Mouse (Mus musculus): ENCODE measurements around the gene Fbxo42.

Gene Fbxo42

DNA sequence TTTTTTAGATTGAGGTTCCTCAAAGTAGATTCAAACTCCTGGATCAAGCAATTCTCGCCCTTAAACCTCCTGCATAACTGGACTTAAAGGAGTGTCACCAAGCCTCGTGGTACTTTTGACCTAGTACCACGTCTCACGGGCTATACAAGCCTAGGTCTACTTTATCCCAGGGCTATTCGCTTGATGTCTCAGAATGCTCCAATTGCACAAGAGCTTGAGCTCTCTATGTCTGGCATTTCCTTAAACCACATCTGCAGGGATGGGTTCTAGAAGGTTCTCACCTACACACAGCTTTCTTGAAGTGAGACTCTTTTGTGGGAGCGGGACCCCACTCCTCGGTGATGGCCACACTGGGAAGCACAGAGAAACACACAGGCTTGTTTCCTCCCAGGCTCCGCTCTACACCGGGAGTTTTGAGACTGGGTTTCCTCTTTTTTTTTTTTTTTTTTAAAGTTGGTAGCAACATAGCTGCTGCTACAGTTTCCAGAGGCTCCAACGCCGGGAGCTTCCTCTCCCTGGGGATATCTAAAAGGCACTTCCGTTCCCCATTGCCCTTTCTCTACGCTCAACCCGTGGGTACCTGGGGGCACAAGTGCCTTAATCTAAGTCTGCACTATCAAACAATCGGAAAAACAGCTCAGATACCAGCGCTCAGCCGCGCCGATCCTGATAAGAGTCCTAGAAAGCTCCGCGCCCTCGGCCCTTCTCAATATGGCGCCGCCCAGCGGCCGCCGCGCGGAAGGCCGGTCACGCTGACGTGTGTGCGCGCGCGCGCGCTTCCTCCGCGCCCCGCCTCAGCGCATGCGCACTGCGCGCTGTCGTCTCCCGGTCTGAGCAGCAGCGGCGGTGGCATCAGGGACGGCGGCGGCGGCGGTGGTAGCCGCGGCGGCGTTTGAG is at the start of gene Fbxo42:
TSS of gene Fbxo42 (plus strand) at position 802 of the 897 bp plus-strand sequence.
- peak; percentile 95 for DNase-seq

DNA sequence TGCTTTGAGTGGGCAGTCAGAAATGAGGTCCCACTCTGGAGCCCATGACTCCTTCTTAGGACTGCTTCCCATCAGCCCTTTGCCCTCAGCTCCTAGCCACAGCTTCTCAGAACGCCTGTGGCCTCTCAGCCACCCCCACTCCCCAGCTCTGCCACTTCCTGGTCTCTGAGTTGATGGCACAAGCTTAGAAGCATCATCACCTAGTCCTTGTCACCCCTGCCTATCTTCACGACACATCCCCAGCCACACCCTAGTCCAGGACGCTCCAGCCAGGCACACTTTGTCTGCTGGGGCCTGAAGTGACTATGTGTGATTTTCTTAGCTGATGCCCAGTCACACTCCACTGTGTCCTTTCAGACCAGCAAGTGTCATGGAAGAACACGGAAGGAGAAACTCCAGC is 48.8 kb upstream of the Fbxo42 start:
- no peak for DNase-seq

DNA sequence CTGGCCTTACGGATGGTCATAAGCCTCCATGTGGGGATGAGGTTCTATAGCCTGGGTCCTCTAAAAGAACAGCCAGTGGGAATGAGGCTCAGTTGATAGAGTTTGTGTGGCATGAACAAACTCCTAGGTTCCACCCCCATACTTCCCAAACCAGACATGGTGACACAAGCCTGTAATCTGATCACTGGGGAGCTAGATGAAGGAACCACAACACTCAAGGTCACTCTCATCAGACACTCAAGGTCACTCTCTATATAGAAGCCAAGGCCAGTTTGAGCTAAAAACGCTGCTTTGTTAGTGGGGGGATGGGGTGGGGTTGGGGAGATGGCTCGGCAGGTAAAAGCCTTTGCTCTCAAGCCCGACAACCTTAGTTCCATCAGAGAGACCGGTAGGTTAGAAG is 47.8 kb upstream of the Fbxo42 start:
- DNase-seq, result no peak

DNA sequence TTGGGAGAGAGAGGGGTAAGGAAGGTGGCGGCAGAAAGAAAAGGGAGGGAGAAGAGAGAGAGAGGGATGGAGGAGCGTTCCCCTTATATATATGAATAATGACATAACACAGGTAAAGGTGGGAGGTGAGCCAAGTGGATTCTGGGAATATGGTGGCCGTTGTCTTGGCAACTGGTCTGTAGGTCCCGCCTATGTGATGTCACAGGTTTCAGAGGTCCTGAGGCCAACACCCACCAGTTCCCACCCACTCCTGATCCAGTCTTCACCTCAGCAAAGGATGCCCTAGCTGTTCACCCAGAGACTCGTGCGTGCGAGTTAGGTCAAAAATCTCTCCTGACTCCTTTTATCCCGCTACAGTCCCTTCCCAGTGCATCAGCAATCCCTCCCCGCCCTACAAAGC is 46.4 kb upstream of the Fbxo42 start:
- no peak for DNase-seq

DNA sequence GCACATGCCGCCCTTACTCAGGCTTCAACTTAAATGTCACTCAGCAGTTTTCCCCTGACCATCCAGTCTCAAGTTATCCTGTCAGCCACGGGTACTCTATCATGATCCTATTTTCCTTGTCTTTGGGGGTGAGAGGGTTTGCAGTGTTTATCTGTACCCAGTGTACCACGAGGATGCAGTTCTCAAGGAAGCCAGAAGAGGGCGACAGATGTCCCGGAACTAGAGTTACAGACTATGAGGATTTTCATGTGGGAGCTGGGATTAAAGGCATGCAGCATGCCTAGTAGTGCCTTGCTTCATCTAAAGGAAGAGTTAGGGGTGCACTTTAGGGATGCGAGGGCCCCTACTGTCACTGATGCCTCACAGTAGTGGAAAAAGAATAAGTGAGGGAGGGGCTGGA is 45.9 kb upstream of the Fbxo42 start:
- no peak for DNase-seq

- DNase-seq, result no peak
Observed at GRCm38 (mm10) chr4:141106526-141107183, 41.1 kb upstream of the Fbxo42 start.

- DNase-seq, result no peak
Observed at GRCm38 (mm10) chr4:141108196-141108732, 39.4 kb upstream of the Fbxo42 start.

DNA sequence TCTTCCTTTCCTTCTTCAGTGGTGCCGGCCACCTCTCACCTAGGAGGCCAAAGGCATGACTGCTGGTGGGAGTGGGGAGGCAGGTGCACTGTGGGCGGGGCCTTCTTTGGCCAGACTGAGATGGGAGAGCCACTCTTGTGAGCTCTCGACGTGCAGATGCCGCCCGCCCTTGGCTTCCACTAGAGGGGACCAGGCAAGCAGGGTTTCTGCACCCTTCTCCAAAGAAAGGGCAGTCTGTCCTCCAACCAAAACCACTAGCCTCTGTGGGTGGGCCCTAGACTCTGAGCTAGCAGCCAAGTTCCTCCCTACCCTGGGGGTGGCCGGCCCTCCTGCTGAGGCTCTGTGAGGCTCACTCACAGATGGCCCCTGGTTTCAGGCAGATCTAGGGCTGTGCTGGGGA is 33.9 kb upstream of the Fbxo42 start:
- DNase-seq, result no peak

GRCm38 (mm10) chr4:141114521-141114981 is 33.2 kb upstream of the Fbxo42 start:
- DNase-seq, result no peak

- DNase-seq, result no peak
Observed at GRCm38 (mm10) chr4:141115398-141115797, 32.3 kb upstream of the Fbxo42 start.

GRCm38 (mm10) chr4:141118691-141119090 is 29.0 kb upstream of the Fbxo42 start:
- DNase-seq, result no peak

DNA sequence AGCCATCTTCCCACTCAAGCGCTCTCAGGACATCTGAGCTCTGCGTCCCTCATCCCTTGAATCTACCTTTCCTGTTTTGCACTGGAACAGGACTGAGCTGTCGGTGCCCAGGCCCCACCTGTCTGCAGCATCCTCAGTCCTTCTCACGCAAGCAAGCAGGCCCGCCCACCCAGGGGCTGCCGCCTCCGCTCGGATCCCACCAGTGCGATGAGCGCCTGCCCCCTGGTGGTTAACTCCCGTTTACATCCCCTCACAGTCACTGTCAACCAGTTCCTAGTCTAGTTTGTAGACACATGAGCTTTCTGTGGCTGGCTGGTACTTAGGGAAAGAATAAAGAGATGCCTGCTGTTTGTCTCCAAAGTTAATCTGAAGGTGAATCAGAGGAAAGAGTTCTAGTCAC is 27.0 kb upstream of the Fbxo42 start:
- no peak for DNase-seq

DNA sequence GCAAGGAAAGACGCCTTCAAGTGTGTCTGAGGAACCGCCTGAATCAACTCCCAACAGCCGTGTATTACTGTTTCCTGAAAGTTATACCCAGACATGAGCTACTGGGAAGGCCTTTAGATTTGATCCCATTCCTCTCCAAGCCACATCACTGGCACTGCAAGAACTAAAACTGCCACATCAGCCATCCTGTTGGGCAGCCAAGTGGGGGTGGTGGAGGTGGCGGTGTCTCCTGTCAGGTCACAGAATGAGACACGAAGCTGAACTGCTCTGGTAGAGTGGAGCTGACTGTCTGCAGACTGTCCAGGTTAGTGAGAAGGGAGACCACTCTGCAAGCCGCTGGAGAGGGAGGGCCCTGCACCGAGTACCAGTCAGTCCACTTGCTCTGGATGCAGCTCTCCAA is 25.1 kb upstream of the Fbxo42 start:
- no peak for DNase-seq

DNA sequence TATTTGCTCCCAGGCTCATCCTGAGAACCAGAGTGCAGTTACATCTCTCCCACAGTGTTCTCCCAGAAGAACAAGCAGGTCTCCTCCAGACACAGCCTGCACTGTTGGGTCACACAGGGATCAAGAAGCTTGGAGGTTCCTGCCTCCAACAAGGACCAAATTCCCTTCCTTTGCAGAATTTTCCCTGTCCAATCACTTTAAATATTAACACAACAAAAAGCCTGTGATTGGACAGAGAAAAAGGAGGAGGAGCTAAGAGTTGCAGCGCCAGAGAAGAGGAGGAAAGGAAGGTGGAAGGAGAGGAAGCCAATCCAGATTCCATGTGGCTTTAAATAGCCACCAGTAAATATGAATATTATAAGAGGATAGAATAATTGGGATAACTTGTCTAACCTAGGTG is 24.6 kb upstream of the Fbxo42 start:
- DNase-seq, result no peak

- no peak for DNase-seq
Observed at GRCm38 (mm10) chr4:141129190-141129710, 18.5 kb upstream of the Fbxo42 start.

GRCm38 (mm10) chr4:141130704-141131342 is 16.9 kb upstream of the Fbxo42 start:
- DNase-seq, result peak; percentile 48

DNA sequence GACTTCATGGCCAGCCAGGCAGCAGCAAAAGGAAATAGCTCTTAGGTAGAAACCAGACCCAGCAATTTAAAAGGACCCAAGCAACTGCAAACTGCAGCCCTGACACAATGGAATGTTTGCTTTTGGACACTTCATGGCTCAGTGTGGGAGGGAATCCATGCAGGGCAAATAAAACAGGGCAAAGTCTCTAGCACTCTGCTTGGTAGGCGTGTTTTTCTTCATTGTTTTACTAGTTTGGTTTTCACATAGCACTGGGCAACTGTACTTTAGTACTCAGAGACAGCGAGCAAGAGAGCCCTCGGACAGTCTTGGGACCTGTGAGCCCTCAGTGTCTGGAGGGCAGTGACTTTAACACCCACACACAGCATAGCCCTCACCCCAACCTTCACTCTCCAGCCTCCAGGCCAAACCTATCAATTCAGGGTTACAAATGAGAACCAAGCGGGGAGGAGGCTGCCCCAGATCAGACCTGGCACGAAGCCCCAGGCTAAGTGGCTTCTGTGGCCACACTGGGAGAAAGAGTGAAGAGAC is 16.1 kb upstream of the Fbxo42 start:
- no peak for DNase-seq

GRCm38 (mm10) chr4:141132191-141132590 is 15.5 kb upstream of the Fbxo42 start:
- no peak for DNase-seq

- DNase-seq, result no peak
Observed at GRCm38 (mm10) chr4:141133227-141133626, 14.5 kb upstream of the Fbxo42 start.

DNA sequence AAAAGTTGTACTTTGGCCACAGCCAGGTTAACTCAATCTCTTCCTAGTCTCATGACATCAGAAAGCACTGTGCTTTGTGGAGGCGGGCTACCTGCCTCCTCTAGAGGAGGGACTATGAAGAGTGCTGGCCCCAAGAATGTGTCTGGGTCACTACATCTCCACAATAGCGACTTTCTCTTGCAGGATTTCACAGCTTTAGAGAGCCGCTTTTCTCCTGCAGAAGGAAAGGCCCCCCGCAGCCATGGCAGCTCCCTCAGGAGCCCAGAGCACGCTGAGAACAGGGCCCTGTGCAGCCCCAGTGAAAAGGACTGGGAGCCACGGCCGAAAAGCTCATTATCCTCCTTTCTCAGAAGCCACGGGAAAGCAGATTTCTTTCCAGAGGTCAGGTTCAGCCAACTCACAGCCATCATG is 13.7 kb upstream of the Fbxo42 start:
- DNase-seq, result no peak

DNA sequence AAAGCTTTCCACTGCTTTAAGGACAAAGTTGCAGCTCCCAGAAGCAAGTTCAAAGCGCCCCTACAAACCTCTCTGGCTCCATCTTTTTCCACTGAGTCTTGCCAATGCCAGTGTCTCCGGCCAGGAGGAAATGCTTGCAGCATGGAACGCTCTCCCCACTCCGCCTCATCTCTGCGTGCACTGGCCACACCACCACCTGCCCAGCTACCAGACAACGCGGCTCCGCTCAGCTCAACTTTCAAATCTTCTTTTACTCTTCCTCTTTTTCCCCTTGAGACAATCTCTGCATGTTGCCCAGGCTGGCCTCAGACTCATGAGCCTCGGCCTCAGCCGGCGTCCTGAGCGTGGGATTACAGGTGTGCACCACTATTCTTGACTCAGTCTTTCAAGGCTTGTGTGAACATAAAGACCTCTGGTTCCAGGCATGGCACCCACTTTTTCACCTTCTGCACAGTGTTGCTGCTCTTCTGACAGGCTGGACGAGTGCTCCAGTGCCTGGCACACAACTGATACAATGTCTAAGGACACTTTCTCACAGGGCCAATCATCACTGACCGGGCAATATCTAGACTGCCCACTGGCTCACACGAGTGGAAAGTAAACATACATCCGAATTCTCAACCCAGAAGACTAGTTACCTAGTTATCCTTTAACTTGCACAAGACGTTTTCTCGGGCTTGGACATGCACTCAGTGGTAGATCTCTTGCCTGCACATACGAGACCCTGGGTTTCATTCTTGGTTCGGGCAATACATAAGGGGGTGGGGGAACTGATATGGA is 12.8 kb upstream of the Fbxo42 start:
- no peak for DNase-seq

DNA sequence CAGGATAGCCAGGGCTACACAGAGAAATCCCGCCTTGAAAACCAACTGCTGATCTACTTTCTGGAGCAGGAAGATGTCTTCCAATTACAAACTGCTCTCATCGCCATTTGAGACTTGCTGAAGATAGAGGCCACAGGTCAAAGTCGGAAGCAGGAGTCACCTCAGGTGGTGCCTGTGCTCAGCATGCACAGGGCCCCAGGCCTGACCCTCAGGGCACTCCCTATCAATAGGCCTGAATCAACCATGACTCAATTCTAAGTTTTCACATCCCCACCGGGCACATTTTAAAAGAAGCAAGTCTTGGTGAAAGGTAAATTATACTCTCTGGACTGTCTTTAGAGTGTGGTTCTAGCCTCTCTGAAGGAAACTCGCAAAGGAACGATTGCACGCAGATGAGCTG is 11.6 kb upstream of the Fbxo42 start:
- no peak for DNase-seq

Data from cerebellum, adult 8-10 months (tissue).